Mouse (Mus musculus) forebrain, embryonic 11.5 days (tissue): ENCODE results near the gene Glul. TPM values are rescaled to one million over a fixed set of nuclear protein-coding genes. Genes with fewer than 3 reads are reported as not detected.

ENCODE experiments used
- ATAC-seq: fragments of 200-750 bp; cut with Nextera tagmentation; replicated peaks from 2 replicates; pipeline ENCODE4 v1.8.0; 2017; ENCODE audit warnings: moderate TSS enrichment; ENCODE audit not compliant: low FRiP score
- DNase-seq: peaks from one replicate; pipeline ENCODE4 v3.0.0-alpha.2; 2017; ENCODE audit warnings: low spot score
- H3K27ac ChIP-seq: fragments of 300-500 bp; sonication (generic); 2 replicates; pipeline ENCODE4 v1.5.1; 2014; ENCODE audit warnings: low read depth, low read length
- H3K27me3 ChIP-seq: fragments of 300-500 bp; sonication (generic); 2 replicates; pipeline ENCODE4 v1.6.1; 2014; ENCODE audit warnings: mild to moderate bottlenecking, low read length, mixed read lengths; ENCODE audit not compliant: control insufficient read depth, insufficient read depth
- H3K36me3 ChIP-seq: fragments of 300-500 bp; sonication (generic); 2 replicates; pipeline ENCODE4 v1.6.1; 2014; ENCODE audit warnings: mild to moderate bottlenecking, low read length, moderate library complexity, mixed read lengths; ENCODE audit not compliant: control insufficient read depth, insufficient read depth
- H3K4me1 ChIP-seq: fragments of 300-500 bp; sonication (generic); replicated peaks from 2 replicates; pipeline ENCODE4 v1.6.1; 2014; ENCODE audit warnings: low read length, mixed read lengths; ENCODE audit not compliant: control insufficient read depth, insufficient read depth
- H3K4me2 ChIP-seq: fragments of 300-500 bp; sonication (generic); 2 replicates; pipeline ENCODE4 v1.6.1; 2014; ENCODE audit warnings: low read depth, mild to moderate bottlenecking, low read length, moderate library complexity, mixed read lengths; ENCODE audit not compliant: severe bottlenecking
- H3K4me3 ChIP-seq: fragments of 300-500 bp; sonication (generic); 2 replicates; pipeline ENCODE4 v1.5.1; 2014; ENCODE audit warnings: low read depth, low read length
- H3K9ac ChIP-seq: fragments of 300-500 bp; sonication (generic); 2 replicates; pipeline ENCODE4 v1.6.1; 2014; ENCODE audit warnings: low read length
- H3K9me3 ChIP-seq: fragments of 300-500 bp; sonication (generic); 2 replicates; pipeline ENCODE4 v1.6.1; 2016; ENCODE audit warnings: low read length, mixed read lengths; ENCODE audit not compliant: control insufficient read depth
- WGBS: fragments of 180-500 bp; shearing (Covaris S2); extraction: QIAGEN DNeasy Blood & Tissue Kit; methylation state at CpG from one replicate; pipeline ENCODE4 v1.1.7; 2014; 5-methylcytosine and 5-hydroxymethylcytosine counted together
- polyA plus RNA-seq: library from polyadenylated mRNA; unstranded; fragments of >200 nt; fragmentation: Nextera tagmentation; extraction: Ambion mirVana; gene quantifications from 2 replicates; pipeline ENCODE4 v1.2.1, GENCODE M21; 2014

Glul gene
- polyA plus RNA-seq, 1 experiment from 2014 or later = 114 TPM

DNA sequence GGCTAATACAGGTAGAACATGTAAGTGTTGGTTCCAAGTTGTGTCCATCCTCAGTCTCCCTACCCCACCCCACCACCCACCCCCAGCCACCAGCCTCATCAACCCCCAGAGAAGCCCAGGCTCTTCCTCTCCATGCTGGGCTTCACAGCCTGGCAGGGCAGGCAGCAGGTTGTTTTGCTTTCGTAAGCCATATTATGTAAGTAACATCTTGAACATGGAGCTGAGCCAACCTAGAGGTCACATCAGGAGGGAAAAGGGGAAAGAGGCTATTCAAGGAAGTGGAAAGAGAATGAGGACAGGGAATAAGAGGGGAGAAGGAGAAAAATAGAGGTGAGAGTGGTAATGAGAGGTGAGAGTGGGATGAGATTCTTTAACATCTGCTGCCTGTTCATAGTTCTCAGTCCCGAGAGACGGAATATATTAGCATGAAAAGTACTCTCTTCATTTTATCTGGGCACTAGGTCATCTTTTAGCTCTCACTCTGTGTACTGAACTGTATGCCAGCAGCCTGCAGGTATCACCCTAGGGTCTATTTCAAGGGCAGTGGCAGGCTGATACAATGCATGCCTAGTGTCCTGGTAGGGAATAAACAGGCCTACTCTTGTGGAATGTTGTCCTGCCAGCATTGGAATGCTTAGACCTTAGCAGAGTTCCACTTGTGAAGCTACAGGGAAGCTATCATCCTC is 18.9 kb downstream of the Glul start:
- Histone ChIP-seq H3K4me1 (no peaks in the 10 kb centered on the region), H3K36me3 (no peaks in the 10 kb centered on the region), H3K27ac (no peak overlapping the region), H3K4me2 (no peak overlapping the region), H3K4me3 (no peak overlapping the region), H3K27me3 (no peaks in the 10 kb centered on the region), H3K9ac (no peak overlapping the region), H3K9me3 (no peaks in the 10 kb centered on the region; the same call in 1 of the 2 replicates)
- 84% methylated on average over 3 of the region's 3 CpGs for WGBS
- ATAC-seq (no peak), DNase-seq (no peak)

DNA sequence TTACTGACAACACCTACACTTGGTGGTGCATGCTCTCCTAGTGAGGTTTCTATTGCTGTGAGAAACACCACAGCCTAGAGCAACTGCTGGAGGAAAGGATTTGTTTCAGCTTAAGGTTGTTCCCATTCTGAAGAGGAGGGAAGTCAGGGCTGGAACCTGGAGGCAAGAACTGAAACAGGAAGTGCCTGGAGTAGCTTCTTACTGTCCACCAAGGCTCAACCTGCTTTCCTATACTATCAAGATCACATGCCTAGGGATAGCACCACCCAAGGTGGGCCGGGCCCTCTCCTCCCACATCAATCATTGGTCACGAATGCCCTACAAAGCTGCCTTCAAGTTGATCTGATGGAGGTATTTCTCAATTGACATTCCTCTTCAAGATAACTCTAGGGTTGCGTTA is 21.9 kb downstream of the Glul start:
- Histone ChIP-seq H3K4me1 (no peaks in the 10 kb centered on the region), H3K36me3 (no peaks in the 10 kb centered on the region), H3K9me3 (no peaks in the 10 kb centered on the region), H3K27me3 (no peaks in the 10 kb centered on the region), H3K4me2 (no peak overlapping the region), H3K9ac (no peak overlapping the region), H3K27ac (no peak overlapping the region), H3K4me3 (no peak overlapping the region)
- DNase-seq (no peak), ATAC-seq (no peak)
- 91% methylated on average over 3 of the region's 3 CpGs for WGBS

DNA sequence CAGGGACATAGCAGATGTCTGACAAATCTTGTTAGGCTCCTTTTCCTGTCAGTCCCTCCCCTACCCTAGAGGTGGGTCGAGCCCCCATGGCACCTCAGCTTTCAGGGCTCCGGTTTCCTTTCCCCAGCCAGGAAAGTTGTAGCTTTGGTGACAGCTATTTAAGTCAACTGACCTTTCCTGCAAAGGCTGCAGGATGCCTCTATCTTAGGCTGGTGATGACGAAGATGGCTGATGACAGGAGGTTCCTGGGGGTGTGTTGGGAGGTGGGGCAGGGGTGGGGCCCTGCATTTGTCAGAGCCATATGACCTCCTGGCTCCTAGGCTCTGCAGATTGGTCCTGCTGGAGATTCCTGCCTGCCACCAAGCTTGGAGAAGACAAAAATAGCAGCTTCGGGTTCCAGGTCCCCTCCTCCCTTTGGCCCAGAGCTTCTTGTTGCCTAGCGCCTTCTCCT is 22.9 kb downstream of the Glul start:
- H3K36me3 ChIP-seq = no peaks in the 10 kb centered on the region
- no peak overlapping the region for H3K9ac ChIP-seq
- no peaks in the 10 kb centered on the region for H3K9me3 ChIP-seq
- H3K4me3 ChIP-seq = no peak overlapping the region
- no peak for DNase-seq
- H3K4me2 ChIP-seq = no peak overlapping the region
- 65% methylated on average over 5 of the region's 5 CpGs for WGBS
- no peak for ATAC-seq
- H3K4me1 ChIP-seq = no peaks in the 10 kb centered on the region
- H3K27ac ChIP-seq = no peak overlapping the region
- no peaks in the 10 kb centered on the region for H3K27me3 ChIP-seq

DNA sequence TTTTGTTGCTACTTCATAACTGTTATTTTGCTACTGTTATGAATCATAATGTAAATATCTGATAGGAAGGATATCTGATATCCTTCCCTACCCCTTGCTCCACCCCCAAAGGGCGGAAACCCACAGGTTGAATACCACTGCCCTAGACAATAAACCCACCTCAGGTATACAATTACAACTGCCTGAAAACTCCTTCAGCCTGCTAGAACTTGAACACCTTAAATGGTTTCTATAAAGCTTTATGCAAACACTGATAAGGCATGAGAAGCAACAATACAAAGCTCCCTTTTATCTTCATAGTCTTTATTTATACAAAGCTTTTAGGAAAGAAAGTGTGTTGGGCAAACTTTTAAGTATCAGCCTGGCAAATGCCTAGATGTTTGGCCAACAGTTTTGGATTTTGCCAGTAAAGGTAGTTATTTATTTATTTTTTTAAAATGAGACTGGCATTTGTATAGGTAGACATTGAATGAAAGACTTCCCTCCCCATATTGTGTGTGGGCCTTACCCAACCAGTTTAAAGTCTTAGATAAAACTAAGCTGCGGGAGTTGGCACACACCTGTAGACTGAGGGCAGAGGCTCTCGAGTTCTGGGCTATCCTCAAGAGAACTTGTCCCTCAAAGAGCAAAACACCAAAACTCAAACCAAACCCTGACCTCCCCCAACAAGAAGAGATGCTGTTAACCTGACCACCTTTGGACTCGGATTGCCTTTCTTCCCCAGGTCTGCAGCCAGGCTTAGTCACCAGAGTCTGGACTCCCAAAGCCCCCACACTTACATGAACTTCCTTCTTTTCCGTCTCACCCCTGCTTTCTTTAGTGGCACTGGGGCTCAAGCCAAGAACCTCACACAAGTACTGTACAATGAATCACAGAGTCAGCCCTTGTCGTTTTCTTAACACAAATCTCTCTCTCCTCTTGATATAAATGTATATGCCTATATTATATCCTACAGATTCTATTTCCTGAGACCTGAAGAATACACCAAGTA is 24.9 kb downstream of the Glul start:
- DNase-seq = no peak
- no peak overlapping the region for H3K4me2 ChIP-seq

DNA sequence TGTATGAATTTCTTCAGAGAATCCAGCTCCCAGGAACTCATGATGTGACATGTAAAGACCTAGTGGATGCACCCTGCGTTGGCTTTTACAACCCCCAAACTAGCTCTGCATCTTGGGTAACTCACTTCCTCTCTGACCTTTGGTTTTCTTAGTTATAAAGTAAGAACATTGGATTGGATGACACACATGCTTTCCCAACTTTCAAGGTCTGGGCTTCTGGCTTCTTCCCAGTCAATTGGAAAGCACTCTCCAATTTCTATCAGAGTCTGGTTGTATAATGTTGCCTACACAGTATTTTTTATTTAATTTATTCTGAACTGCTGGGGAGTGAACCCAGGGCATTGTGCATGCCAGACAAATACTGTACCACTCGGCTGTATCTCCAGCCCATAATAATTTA is 30.7 kb downstream of the Glul start:
- Histone ChIP-seq H3K9me3 (no peaks in the 10 kb centered on the region), H3K9ac (no peak overlapping the region)
- ATAC-seq = no peak

More for the DNA sequence above, 24.9 kb downstream of the Glul start:
- Histone ChIP-seq H3K4me1 (no peaks in the 10 kb centered on the region), H3K27ac (no peak overlapping the region), H3K27me3 (no peaks in the 10 kb centered on the region), H3K9me3 (no peaks in the 10 kb centered on the region), H3K36me3 (no peaks in the 10 kb centered on the region), H3K4me3 (no peak overlapping the region), H3K9ac (no peak overlapping the region)
- ATAC-seq = no peak
- 84% methylated on average over 6 of the region's 6 CpGs for WGBS

DNA sequence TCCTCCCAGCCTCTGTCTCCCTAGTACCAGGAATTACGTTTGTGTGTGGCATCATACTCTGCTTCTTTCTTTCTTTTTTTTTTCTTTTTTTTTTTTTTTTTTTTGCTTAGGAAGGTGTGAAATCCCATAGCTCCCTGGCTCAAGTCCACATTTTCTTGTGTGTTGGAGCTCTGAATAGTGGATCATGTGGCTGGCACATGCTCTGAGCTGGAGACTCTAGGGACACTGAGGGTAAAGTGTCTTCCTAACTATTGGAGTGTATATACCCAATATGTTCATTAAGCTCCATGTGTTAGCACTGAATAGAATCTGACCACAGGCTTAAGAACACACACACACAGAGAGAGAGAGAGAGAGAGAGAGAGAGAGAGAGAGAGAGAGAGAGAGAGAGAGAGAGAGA is 34.0 kb downstream of the Glul start:
- H3K4me2 ChIP-seq = no peak overlapping the region
- ATAC-seq = no peak
- DNase-seq = no peak

More for the DNA sequence above, 30.7 kb downstream of the Glul start:
- H3K4me1 ChIP-seq = no peaks in the 10 kb centered on the region
- H3K27ac ChIP-seq = no peak overlapping the region
- no peaks in the 10 kb centered on the region for H3K27me3 ChIP-seq
- no peaks in the 10 kb centered on the region for H3K36me3 ChIP-seq
- 89% methylated on average over 2 of the region's 2 CpGs for WGBS
- no peak overlapping the region for H3K4me2 ChIP-seq
- no peak for DNase-seq
- H3K4me3 ChIP-seq = no peak overlapping the region

DNA sequence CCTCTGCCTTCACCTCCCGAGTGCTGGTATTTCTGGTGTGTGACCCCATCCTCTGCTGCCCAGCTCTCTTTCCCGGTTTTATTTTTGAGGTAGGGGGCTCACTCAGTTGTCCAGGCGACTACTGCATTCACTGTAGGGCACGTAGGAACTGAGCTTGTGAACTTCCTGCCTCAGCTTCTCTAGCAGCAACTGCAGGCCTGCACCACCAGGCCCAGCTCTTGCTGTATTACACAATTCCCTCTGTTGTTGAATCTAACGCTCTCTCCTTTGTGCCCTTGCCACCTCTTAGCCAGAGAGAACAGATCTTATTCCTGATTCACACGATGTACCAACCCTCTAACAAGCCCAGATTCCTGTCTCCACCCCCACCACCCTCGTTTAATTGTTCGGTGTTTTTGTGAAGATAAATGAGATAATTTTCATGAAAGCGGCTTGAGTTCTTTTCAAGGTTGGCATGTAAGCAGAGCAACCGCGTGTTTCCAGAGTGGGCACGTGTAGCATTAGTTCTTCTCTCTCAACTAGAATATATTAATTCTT is 36.2 kb downstream of the Glul start:
- DNase-seq (no peak), ATAC-seq (no peak)
- Histone ChIP-seq H3K9me3 (no peaks in the 10 kb centered on the region), H3K4me1 (no peaks in the 10 kb centered on the region), H3K36me3 (no peaks in the 10 kb centered on the region), H3K9ac (no peak overlapping the region), H3K4me2 (no peak overlapping the region), H3K27me3 (no peaks in the 10 kb centered on the region), H3K27ac (no peak overlapping the region; the same call in 1 of the 2 replicates), H3K4me3 (no peak overlapping the region)
- WGBS = 79% methylated on average over 12 of the region's 12 CpGs

More for the DNA sequence above, 34.0 kb downstream of the Glul start:
- no peaks in the 10 kb centered on the region for H3K9me3 ChIP-seq
- no peak overlapping the region for H3K4me3 ChIP-seq
- no peak overlapping the region for H3K9ac ChIP-seq
- 67% methylated on average over 1 of the region's 1 CpGs for WGBS
- no peaks in the 10 kb centered on the region for H3K36me3 ChIP-seq
- no peak overlapping the region for H3K27ac ChIP-seq
- no peaks in the 10 kb centered on the region for H3K27me3 ChIP-seq
- no peaks in the 10 kb centered on the region for H3K4me1 ChIP-seq

DNA sequence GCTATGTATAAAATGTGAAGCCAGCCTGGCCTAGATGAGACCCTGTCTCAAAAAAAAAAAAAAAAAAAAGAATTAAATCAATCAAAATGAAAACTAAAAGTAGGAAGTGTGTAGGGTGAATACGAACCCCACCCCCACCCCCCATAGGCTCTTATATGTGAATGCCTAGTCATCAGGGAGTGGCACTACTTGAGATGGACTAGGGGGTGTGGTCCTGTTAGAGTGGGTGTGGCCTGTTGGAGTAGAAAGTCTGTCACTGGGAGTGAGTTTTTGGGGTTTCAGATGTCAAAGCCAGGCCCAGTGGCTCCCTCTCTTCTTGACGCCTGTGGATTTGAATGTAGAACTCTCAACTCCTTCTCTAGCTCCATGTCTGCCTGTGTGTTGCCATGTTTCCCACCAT is 37.3 kb downstream of the Glul start:
- Histone ChIP-seq H3K4me2 (no peak overlapping the region), H3K36me3 (no peaks in the 10 kb centered on the region), H3K4me1 (no peaks in the 10 kb centered on the region), H3K9ac (no peak overlapping the region), H3K9me3 (no peaks in the 10 kb centered on the region), H3K27me3 (no peaks in the 10 kb centered on the region), H3K4me3 (no peak overlapping the region), H3K27ac (no peak overlapping the region)
- no peak for DNase-seq
- 100% methylated on average over 2 of the region's 2 CpGs for WGBS
- ATAC-seq = no peak
